Mouse (Mus musculus) adrenal gland, postnatal 10 days (tissue): ENCODE measurements at regions not wholly inside any gene's neighbourhood (a gene's known extent, or its start where the extent isn't known, plus 50 kb on each side); places are given as distances from the start of the nearest gene placed in this dataset.

Experiments
- DNase-seq: peaks from one replicate; pipeline ENCODE4 v3.0.0; 2021; ENCODE audit warnings: mixed read lengths

GRCm38 (mm10) chr15:67283275-67283972, 782.7 kb upstream of the Lrrc6 start:
- DNase-seq: no peak

- DNase-seq: no peak
These were observed 778.2 kb upstream of the Lrrc6 start for GRCm38 (mm10) chr15:67278869-67279268.

GRCm38 (mm10) chr15:67275058-67275457, 774.3 kb upstream of the Lrrc6 start:
- no peak for DNase-seq

- no peak for DNase-seq
These were observed 771.7 kb upstream of the Lrrc6 start for GRCm38 (mm10) chr15:67272397-67272796.

GRCm38 (mm10) chr15:67263723-67264122, 763.0 kb upstream of the Lrrc6 start:
- no peak for DNase-seq

GRCm38 (mm10) chr15:67263313-67263712, 762.6 kb upstream of the Lrrc6 start:
- DNase-seq: no peak

- no peak for DNase-seq
These were observed 761.6 kb upstream of the Lrrc6 start for GRCm38 (mm10) chr15:67262269-67262668.

- DNase-seq: no peak
These were observed 760.0 kb upstream of the Lrrc6 start for GRCm38 (mm10) chr15:67260666-67261065.

GRCm38 (mm10) chr15:67249147-67249546, 748.4 kb upstream of the Lrrc6 start:
- no peak for DNase-seq

- DNase-seq: no peak
These were observed 747.8 kb upstream of the Lrrc6 start for GRCm38 (mm10) chr15:67248471-67248870.

- DNase-seq: no peak
These were observed 745.1 kb upstream of the Lrrc6 start for GRCm38 (mm10) chr15:67245658-67246268.

GRCm38 (mm10) chr15:67244908-67245657, 744.4 kb upstream of the Lrrc6 start:
- DNase-seq: no peak

GRCm38 (mm10) chr15:67235107-67235785, 734.5 kb upstream of the Lrrc6 start:
- DNase-seq: no peak

GRCm38 (mm10) chr15:67229359-67229758, 728.6 kb upstream of the Lrrc6 start:
- DNase-seq: peak; percentile 34

- no peak for DNase-seq
These were observed 727.9 kb upstream of the Lrrc6 start for GRCm38 (mm10) chr15:67228633-67229032.

GRCm38 (mm10) chr15:67227456-67228164, 726.9 kb upstream of the Lrrc6 start:
- DNase-seq: peak; percentile 8

GRCm38 (mm10) chr15:67226900-67227299, 726.2 kb upstream of the Lrrc6 start:
- DNase-seq: no peak
